ENCODE assay signal across 16 mouse cellular contexts in the genomic region with DNA sequence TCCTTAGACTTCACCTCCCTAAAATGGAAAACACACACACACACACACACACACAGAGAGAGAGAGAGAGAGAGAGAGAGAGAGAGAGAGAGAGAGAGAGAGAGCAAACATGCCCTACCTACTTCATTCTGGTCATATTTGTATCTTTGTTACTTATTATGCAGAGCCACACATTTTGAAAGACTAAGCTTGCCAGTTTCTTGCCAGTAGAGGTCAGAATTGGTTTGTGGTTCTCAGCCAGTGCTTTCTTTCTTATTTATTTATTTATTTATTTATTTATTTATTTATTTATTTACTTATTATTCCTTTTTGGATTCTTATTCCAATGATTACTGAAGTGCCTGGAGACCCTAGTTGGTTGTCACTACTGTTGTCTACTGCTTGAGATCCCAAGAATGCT. TPM values are rescaled to one million over a fixed set of nuclear protein-coding genes. Genes with fewer than 3 reads are reported as not detected.
DNase-seq lines count a peak whose midpoint lies in the region; ATAC-seq and TF ChIP-seq lines count a peak whose summit lies in the region.
"Had no signal": no experiment of that assay in that cellular context is flagged by ENCODE, and none has a peak within 500 bp of the region (broad histone marks: within the 10 kb centered on the region; RNA-seq: fewer than 3 reads in every experiment).

No protein-coding gene starts in this region.

- no peak overlapping the region for H3K9ac ChIP-seq in lung, embryonic 14.5 days

- H3K4me3 ChIP-seq in kidney, adult 2 months (ENCODE audit: insufficient read depth, low read depth, low read length) = no peak overlapping the region
- H3K4me3 ChIP-seq in lung, embryonic 14.5 days (ENCODE audit: low read depth, low read length) = no peak overlapping the region
- H3K4me3 ChIP-seq: forebrain, embryonic 10.5 days; megakaryocyte, embryonic 14.5 days had no signal

- no peaks in the 10 kb centered on the region for H3K36me3 ChIP-seq in kidney, adult 2 months (ENCODE audit: control insufficient read depth, insufficient read depth, low read length)
- H3K36me3 ChIP-seq in lung, embryonic 14.5 days (ENCODE audit: insufficient read depth) = no peaks in the 10 kb centered on the region
- H3K36me3 ChIP-seq: forebrain, embryonic 10.5 days had no signal

- H3K4me2 ChIP-seq in lung, embryonic 14.5 days = no peak overlapping the region
- H3K4me2 ChIP-seq: liver, embryonic 11.5 days had no signal

- peaks cover 2% of the 10 kb centered on the region; the same call in 1 of the 2 replicates for H3K4me1 ChIP-seq in kidney, adult 2 months (ENCODE audit: control insufficient read depth, insufficient read depth, low read length)
- H3K4me1 ChIP-seq in lung, embryonic 14.5 days (ENCODE audit: insufficient read depth) = no peaks in the 10 kb centered on the region
- H3K4me1 ChIP-seq: forebrain, embryonic 10.5 days had no signal

- no peak for TF ChIP-seq POLR2A in kidney, adult 2 months (IDR thresholded peaks at IDR 0.05; ENCODE audit: low read depth, low read length)

- DNase-seq in kidney, adult 2 months = peak; percentile 34
- no peak for DNase-seq in kidney, adult 8-10 months
- DNase-seq in lung, embryonic 14.5 days = peak; percentile 57
- no peak for DNase-seq in lung, postnatal 25 days (ENCODE audit: low spot score)
- peak; percentile 9 for DNase-seq in MN1 (ENCODE audit: low spot score)
- DNase-seq in yolk sac, embryonic 10.5 days (ENCODE audit: low spot score) = no peak
- DNase-seq: adrenal gland, adult 8-10 months; heart, postnatal 14 days had no signal

- TF ChIP-seq CTCF in kidney, adult 2 months (conservative IDR thresholded peaks at IDR 0.05; ENCODE audit: insufficient read depth, insufficient read length, low read depth, low read length) = no peak
- peak; percentile 24; the same call in 1 of the 2 replicates for TF ChIP-seq CTCF in lung, embryonic 14.5 days (IDR thresholded peaks at IDR 0.05; ENCODE audit: low read depth)

- no peaks in the 10 kb centered on the region for H3K9me3 ChIP-seq in lung, embryonic 14.5 days (ENCODE audit: low read depth, low read length)
- H3K9me3 ChIP-seq: forebrain, embryonic 10.5 days; megakaryocyte, embryonic 14.5 days had no signal

- ATAC-seq in lung, embryonic 14.5 days (ENCODE audit: insufficient read depth) = no peak
- peak; percentile 52; the same call in 1 of the 2 replicates for ATAC-seq in megakaryocyte progenitor cell, adult 5-6 weeks (replicated peaks; ENCODE audit: poor library complexity)

- H3K27ac ChIP-seq in kidney, adult 2 months (ENCODE audit: insufficient read depth, low read depth, low read length) = no peak overlapping the region
- H3K27ac ChIP-seq in lung, embryonic 14.5 days (ENCODE audit: low read depth) = no peak overlapping the region
- H3K27ac ChIP-seq: forebrain, embryonic 10.5 days had no signal

- no peaks in the 10 kb centered on the region for H3K27me3 ChIP-seq in kidney, adult 2 months (replicated peaks; ENCODE audit: control insufficient read depth, insufficient read depth, low read length)
- no peaks in the 10 kb centered on the region for H3K27me3 ChIP-seq in lung, embryonic 14.5 days (ENCODE audit: insufficient read depth, low read length)

RNA-seq across cellular contexts. Expression of a gene that starts 12.9 kb away (rescaled TPM):
- polyA plus RNA-seq in kidney, adult 2 months (2012; rRNA removed) = 171 and 274 TPM in 2 replicates
- polyA plus RNA-seq in lung, embryonic 14.5 days (2014; fragmentation: Nextera tagmentation; extraction: Ambion mirVana) = 0.39 and 0.47 TPM in 2 replicates
- total RNA-seq in megakaryocyte progenitor cell, adult 5-6 weeks (2015) = not detected in 2 replicates
- total RNA-seq in megakaryocyte progenitor cell, adult 5-6 weeks (2017) = not detected in 2 replicates
- total RNA-seq: adrenal gland, adult 8-10 months; heart, adult 8-10 months; heart, postnatal 14 days; left cerebral cortex, postnatal 14 days; neutrophil, adult 5-6 weeks had no signal
- polyA plus RNA-seq: embryonic facial prominence, embryonic 11.5 days had no signal

RNA-seq across cellular contexts. Expression of a gene that starts 25.2 kb away (rescaled TPM):
- 5.9 and 6.7 TPM in 2 replicates for polyA plus RNA-seq in kidney, adult 2 months (2012; rRNA removed)
- 33.4 and 34.3 TPM in 2 replicates for polyA plus RNA-seq in lung, embryonic 14.5 days (2014; fragmentation: Nextera tagmentation; extraction: Ambion mirVana)
- total RNA-seq in megakaryocyte progenitor cell, adult 5-6 weeks (2015) = 15.1 and 16.3 TPM in 2 replicates
- 15.4 and 21.6 TPM in 2 replicates for total RNA-seq in megakaryocyte progenitor cell, adult 5-6 weeks (2017)

RNA-seq across cellular contexts. Expression of a gene that starts 37.6 kb away (rescaled TPM):
- polyA plus RNA-seq in kidney, adult 2 months (2012; rRNA removed) = 8.4 and 11.0 TPM in 2 replicates
- polyA plus RNA-seq in lung, embryonic 14.5 days (2014; fragmentation: Nextera tagmentation; extraction: Ambion mirVana) = 0.68 and 1.0 TPM in 2 replicates
- not detected in 2 replicates for total RNA-seq in megakaryocyte progenitor cell, adult 5-6 weeks (2015)
- not detected in 2 replicates for total RNA-seq in megakaryocyte progenitor cell, adult 5-6 weeks (2017)
- polyA plus RNA-seq: embryonic facial prominence, embryonic 11.5 days; liver, embryonic 11.5 days had no signal

Comparison
In these comparisons a context has a peak if more than half of its experiments do, and no peak if none do; other contexts are left out.
1. DNase-seq: peak in kidney, adult 2 months (single experiment), lung, embryonic 14.5 days (single experiment) and MN1 (single experiment); none in kidney, adult 8-10 months (0 of 2), lung, postnatal 25 days (single experiment) and yolk sac, embryonic 10.5 days (single experiment).
2. RNA of a gene that starts 12.9 kb away (polyA plus RNA-seq): 171 to 274 TPM in kidney, adult 2 months; 0.39 to 0.47 TPM in lung, embryonic 14.5 days; every median in the first group is over 100 times any median in the second.